Mouse (Mus musculus) cerebellum, postnatal 25 days (tissue): ENCODE measurements around the gene Cdon.
"Not testable (repeated sequence)": the region's sequence is repeated elsewhere in the genome, so short reads cannot be mapped to it uniquely, and the experiment has no call there.

Experiments
- DNase-seq, 2 experiments: peaks; one replicate each; pipeline ENCODE4 v3.0.0; 2021; ENCODE audit warnings: mixed read lengths in 2 of 2

Cdon gene

DNA sequence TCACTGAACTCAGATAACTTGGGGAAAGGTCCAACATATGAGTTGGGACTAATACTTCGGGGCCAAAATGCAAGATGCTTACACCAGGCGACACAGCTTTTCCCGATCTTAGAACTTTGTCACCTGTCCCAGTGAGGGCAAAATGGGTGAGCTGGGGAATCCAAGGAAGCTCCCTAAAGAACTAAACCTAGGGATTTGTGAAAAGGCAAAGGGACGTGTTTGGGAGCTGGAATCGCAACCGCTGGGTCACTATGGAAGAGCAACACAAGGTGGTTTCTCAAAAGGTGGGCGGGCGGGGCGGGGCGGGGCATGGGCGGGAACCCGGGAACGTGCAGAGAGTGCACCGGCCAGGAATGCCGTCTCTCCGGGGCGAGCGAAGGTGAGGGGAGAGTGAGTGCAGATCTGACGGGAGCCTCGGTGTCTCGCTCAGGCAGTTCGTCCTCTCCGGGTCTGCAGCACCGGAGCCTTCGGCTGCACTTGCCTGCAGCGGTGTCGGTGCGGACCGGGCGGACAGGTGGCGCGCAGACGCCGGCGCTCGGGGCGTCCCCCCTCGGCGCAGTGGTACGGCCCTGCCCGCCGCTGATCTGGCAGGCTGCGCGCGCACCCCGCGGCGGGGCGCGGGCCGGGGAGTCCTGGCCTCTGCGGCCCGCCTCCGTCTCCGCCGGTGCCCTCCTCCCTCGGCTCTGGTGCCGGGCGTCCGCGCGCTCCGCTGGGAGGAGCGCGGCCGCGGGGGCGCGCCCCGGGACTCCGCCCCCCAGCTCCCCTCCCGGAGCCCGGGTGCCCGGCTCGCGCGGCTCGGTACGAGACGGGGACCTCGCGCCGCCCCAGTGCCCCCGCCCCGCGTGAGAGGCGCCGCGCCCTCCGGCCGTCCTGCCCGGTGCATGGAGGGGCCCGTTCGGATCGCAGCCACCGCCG, at the start of gene Cdon:
Gene Cdon, plus strand, starts transcription at position 324 of the 915 bp plus-strand sequence.
- peak; percentile 92 to 94 for DNase-seq

GRCm38 (mm10) chr9:35372324-35373101, 48.4 kb upstream of the Cdon start:
- DNase-seq: no peak

GRCm38 (mm10) chr9:35377916-35378315, 43.0 kb upstream of the Cdon start:
- DNase-seq: no peak

DNA sequence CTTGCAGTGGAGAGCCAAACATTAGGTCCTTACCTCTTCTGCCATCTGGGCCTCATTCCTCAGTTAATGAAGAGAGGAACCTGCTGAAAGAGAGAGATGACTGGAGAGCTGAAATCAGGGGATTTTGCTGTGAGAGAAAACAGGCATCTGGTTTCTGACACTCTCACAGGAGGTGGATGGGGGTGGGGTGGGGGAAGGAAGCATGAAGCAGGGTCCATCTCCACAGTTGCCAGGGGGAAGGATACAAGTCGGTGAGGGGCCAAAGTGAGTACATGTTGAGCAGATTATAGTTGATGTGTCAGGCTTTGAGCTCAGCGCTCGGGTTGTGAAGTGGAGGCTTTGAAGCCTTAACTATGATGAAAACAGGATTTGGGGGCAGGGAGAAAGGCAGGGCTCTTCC, 41.9 kb upstream of the Cdon start:
- no peak for DNase-seq

DNA sequence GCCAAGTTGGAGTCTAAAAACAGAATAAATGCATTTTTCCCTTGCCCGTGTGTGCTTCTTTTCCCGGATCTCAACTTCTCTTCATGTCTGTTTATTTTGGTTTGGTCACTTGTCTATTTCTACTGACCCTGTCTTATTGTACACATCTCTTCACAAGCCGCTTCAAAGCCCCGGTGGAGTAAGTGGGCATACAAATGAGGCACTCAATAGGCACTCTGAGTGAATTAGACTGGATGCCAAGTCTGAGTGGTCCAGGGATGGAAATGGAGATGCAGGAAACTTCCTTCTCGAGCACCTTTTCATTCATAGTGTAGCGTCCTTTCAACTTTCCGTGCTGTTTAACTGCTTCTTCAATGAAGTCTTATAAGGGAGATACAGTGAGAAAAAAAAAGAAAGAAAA, 21.0 kb upstream of the Cdon start:
- DNase-seq: no peak

- no peak for DNase-seq
These were observed 20.5 kb upstream of the Cdon start for GRCm38 (mm10) chr9:35400398-35400797.

DNA sequence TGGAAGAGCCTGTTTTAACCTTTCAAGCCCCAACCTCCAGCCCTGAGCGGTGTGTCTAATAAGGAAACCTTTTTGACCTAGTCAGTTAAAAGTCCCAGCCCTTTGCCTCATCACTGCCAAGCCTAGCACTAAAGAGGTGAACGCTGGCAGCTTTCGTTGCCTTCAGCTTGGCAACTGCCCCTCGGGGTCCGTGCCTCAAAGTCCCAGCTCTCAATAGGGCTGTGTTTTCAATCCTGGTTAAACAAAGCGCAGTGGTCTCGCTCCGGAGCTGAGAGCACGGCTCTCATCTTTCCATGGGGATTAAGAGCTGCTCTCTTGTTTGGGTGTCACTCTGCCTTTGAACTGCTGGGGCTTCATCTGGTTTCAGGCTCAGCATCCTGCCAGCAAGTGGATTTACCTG, 20.1 kb upstream of the Cdon start:
- no peak for DNase-seq

- DNase-seq: no peak
These were observed 18.3 kb upstream of the Cdon start for GRCm38 (mm10) chr9:35402584-35402991.

DNA sequence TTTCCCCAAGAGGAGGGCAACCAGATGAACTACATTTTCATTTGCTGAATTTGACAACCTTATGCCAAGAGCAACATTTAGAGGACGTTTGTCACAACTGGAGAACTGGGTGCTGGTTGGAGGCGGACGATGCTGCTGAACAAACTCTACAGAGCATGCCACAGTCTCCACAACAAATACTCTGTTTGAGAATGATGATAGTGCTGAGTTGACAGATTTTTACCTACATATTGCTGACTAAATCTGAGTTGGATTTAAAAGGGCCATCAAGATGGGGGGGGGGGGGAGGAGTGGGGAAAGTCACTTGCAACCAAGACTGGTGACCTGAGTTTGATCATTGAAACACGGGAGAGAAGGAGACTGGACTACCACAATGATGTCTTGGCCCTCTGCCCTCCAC, 17.4 kb upstream of the Cdon start:
- no peak for DNase-seq

DNA sequence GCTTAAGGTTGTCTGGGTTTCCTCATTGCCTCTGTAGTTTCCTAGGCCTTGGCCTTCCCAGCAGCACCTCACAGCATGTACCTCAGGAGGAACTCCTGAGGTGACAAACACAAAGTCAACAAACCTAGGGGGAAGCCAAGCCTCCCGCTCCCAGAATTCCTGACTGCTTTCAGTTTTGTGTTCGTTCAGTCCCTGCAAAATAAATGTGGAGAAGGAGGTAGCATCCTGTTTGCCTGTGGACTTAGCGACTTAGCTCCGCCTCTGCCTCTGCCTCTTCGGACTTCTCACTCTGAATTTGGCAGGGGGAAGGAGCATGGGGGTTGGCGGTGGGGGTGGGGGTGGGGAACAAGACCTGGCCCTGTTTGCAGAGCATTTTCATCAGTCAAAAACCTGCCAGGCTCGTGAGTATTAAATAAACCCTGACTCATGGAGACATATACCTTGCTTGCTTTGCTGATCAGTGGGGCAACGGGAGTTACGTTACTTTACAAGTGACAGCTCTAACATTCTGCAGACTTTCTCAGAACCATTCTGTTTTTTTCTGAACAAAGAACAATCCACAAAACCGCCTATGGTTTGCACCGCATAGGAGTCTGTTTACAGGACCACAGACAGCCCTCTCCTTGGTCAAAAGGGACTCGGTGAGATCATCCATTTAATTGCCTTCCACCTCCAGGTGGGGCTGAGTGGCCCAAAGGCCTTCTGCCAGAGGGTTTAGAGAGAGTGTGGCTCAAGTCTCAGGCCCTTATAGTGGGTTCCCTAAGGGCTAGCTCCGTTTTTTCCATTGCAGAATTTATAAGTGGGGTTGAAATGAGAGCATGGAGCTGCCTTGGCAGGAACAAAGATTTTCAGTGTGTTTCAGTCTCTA, 15.7 kb upstream of the Cdon start:
- DNase-seq: no peak

DNA sequence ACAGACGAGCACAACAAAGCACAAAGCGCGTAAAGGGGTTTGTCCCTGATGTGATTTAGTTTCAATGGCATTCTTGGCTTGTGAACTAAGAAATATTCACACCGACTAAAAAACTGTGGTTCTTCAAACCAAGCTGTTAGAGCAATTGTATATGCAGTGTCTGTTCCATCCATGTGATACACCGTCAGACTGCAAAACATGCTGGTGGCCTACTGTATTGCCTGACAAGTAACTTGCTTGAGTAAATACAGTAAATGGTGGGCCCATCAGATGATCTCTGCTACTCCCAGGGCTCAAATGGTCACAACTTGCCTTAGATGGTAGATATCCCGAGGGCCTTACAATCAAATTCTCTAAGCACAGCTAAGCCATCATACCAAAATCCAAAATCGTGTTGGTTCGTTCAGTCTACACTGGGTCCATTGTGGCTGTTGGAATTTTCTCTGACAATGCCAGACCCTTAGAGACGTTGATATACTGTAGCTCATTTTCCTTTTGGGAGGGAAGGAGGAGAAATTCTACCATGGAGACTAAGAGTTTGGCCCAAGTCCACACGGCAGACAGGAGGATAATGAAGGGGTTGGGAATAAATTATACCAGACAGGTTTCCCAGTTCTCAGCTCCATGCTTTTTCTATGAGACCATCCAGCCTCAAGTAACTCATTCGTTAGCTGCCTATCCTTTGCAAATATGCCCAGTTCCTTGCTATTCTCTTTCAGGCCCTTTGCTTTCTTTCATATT, 9.5 kb upstream of the Cdon start:
- no peak for DNase-seq

- no peak for DNase-seq
These were observed 9.0 kb upstream of the Cdon start for GRCm38 (mm10) chr9:35411975-35412374.

GRCm38 (mm10) chr9:35421730-35422235, 855 bp downstream of the Cdon start:
- peak; percentile 71 to 72 for DNase-seq

DNA sequence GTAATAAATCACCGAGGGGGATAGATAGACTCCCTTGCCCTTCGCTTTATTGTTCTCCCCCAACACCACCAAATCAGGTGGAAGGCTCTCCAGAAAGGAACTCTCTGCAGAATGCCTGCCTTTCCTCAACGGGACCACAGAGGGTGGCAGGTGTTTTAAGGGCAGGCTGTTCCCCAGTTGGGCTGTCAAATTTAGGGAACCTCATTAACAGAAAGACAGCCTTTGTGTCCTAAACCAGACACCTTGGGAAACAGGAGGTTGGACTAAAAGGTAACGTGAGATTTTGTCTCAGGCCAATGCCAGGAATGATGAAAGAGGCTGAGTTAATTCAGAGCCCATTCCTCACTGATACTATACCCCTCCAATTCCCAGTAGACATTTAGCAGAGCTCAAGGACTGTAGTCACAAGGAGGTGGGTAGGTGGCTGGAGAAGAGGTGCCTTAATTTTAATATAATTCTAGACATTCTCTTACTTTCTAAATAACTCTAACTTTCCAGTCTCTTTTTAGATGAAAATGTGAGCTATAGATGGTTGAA, 1.5 kb downstream of the Cdon start:
- peak; percentile 28 to 45 for DNase-seq

- DNase-seq: no peak
These were observed 2.3 kb downstream of the Cdon start for GRCm38 (mm10) chr9:35423265-35423664.

GRCm38 (mm10) chr9:35424671-35425070, 3.7 kb downstream of the Cdon start:
- DNase-seq: peak; percentile 41 to 46

- DNase-seq: no peak
These were observed 9.5 kb downstream of the Cdon start for GRCm38 (mm10) chr9:35430476-35430875.

DNA sequence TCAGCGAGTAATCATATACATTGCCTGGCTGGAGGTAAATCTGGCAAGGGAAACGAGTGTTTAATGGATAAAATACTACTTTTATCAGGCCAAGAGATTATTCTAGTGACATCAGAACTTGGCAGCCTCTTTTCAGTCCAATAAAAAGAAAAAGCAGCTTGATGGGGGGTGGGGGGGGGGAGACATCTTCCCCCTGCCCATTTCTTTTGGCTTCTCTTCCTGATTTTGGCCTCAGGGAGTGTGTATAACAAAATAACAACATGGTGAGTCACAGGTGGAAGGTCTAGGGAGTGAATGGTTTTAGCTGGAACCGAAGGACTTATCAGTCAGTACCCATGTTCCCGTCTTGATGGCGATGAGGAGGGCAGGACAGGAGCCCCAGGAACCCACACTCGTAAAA, 10.5 kb downstream of the Cdon start:
- no peak for DNase-seq

GRCm38 (mm10) chr9:35432717-35433297, 11.9 kb downstream of the Cdon start:
- not testable (repeated sequence) for DNase-seq

DNA sequence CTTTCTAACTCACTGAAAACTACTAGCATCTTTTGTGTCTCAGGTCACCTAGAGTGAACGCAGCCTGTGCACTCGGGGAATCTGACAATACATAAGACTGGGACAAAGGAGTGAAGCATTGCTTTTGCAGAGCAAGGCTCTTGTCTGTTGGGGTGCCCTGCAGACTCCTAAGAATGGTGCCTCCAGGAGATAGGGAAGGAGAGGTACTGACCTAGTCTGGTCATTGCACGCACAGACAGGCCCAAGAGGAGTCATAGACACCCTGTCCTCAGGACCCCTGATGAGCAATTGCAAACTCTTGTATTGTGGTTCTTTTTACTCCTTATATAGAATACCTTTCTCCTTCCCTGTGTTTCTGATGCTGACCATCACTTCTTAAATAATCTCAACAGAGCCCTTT, 13.4 kb downstream of the Cdon start:
- DNase-seq: no peak

GRCm38 (mm10) chr9:35435565-35435964, 14.6 kb downstream of the Cdon start:
- no peak for DNase-seq
